Mouse (Mus musculus): ENCODE measurements at regions not wholly inside any gene's neighbourhood (a gene's known extent, or its start where the extent isn't known, plus 50 kb on each side); places are given as distances from the start of the nearest gene placed in this dataset.

DNA sequence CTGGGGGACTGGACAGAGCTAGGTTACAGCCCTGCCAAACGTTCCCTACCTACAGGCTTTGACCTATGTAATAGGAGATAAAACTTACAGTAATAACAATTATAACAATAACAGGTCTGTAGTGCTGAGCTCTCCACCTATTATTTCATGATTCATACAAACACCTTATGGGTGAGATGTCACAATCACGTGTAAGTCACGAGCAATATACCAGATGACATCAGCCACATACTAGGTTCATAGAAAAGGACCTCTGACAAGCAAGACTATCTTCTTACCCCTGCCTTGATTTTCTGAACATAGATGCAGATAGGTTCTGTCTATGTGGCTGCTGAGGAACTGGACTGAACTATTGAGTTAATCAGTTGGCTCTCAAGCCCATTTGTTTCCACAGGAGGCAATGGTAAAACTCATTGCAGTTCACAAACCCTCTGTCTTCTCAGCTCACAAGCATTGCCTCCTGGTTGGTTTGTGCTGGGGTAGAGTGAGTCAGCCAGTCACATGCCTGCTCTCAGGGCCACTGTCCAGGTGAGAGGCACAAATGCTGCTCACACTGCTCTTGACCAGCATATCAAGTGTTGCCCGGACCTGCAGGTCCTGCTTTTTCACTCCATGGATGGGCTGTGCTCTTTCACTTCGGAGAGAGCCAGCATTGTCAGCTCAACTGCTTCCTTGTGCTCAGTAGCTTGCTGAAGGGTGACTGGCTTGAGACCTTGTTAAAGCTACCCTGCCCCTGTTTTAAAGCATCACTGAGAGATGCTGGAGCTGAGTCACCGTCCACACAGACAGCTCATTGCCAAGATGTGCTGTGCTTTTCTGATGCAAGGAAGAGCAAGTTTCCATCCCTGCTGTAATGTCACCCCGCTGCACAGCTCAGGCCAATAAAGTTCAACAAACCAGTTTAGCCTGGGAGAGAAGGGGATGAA lies 1275.9 kb downstream of the Gsdmc2 start:
- TF ChIP-seq ELF1 (IDR thresholded peaks at IDR 0.05; ENCODE audit: low read depth, low read length) (no peak), CTCF (IDR thresholded peaks at IDR 0.05 in 2 of 3, conservative IDR thresholded peaks at IDR 0.05 in 1 of 3; ENCODE audit: control insufficient read depth in 1 of 3, insufficient read depth in 1 of 3, low read depth in 2 of 3, low read length in 3 of 3, poor library complexity in 1 of 3, severe bottlenecking in 1 of 3) (no peak), MEF2A (IDR thresholded peaks at IDR 0.05; ENCODE audit: extremely low read depth, insufficient replicate concordance, low read depth, low read length, poor library complexity, severe bottlenecking) (no peak), POLR2A (IDR thresholded peaks at IDR 0.05; ENCODE audit: control insufficient read depth in 1 of 2, insufficient read depth in 1 of 2, low read depth in 1 of 2, low read length in 2 of 2, poor library complexity in 1 of 2) (no peak), CHD2 (IDR thresholded peaks at IDR 0.05; ENCODE audit: low read length) (no peak), MAX (IDR thresholded peaks at IDR 0.05; ENCODE audit: low read length) (no peak), RAD21 (IDR thresholded peaks at IDR 0.05; ENCODE audit: low read depth, low read length) (no peak), ZC3H11A (IDR thresholded peaks at IDR 0.05; ENCODE audit: low read depth, low read length) (no peak), GATA1 (IDR thresholded peaks at IDR 0.05; ENCODE audit: low read depth, low read length) (no peak), MXI1 (IDR thresholded peaks at IDR 0.05; ENCODE audit: low read depth, low read length) (no peak), BHLHE40 (IDR thresholded peaks at IDR 0.05; ENCODE audit: borderline replicate concordance, low read depth, low read length) (no peak), ZKSCAN1 (IDR thresholded peaks at IDR 0.05; ENCODE audit: low read depth, low read length) (no peak), NRF1 (IDR thresholded peaks at IDR 0.05; ENCODE audit: insufficient read depth, low read depth, low read length, poor library complexity, severe bottlenecking) (no peak), JUND (IDR thresholded peaks at IDR 0.05; ENCODE audit: low read depth, low read length) (no peak)
